Mouse (Mus musculus) bone marrow macrophage, adult 2 months (primary cell): ENCODE measurements at regions not wholly inside any gene's neighbourhood (a gene's known extent, or its start where the extent isn't known, plus 50 kb on each side); places are given as distances from the start of the nearest gene placed in this dataset.

Source experiments
- CTCF ChIP-seq: IDR thresholded peaks from 2 replicates; pipeline ENCODE4 v1.5.1; 2012; ENCODE audit warnings: low read depth, mild to moderate bottlenecking, low read length, moderate library complexity
- POLR2A ChIP-seq: IDR thresholded peaks from 2 replicates; pipeline ENCODE4 v1.6.1; 2012; ENCODE audit warnings: mild to moderate bottlenecking, low read depth, low read length, borderline replicate concordance

DNA sequence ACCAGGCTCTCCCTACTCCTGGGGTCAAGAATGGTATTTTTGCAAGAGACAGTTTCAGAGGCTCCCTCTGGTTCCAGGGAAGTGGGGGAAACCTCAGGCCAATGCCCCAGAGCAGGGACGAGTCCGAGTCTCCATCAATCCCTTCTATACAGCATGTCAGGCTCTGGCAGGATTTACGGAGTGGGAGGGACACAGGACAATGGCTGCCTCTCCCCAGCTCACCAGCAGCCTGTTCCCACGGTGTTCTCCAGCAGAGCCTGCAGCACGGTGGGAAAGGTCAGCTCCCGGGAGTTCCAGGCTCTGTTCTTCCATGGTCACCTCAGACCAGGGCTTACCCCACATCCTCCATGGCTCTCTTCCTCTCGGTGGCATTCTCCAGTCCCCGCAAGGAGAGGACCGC is 64.6 kb upstream of the Hs6st1 start:
- TF ChIP-seq POLR2A (no peak), CTCF (no peak)
